Mouse (Mus musculus): ENCODE measurements around the gene Klhl25.
"Not testable (repeated sequence)": the region's sequence is repeated elsewhere in the genome, so short reads cannot be mapped to it uniquely, and the experiment has no call there.

Gene Klhl25

GRCm38 (mm10) chr7:75848115-75848775, at the start of gene Klhl25:
Klhl25 (plus strand) TSS chr7:75848310.
- DNase-seq (ENCODE audit: low read depth) = peak; percentile 94

GRCm38 (mm10) chr7:75800530-75800929, 47.6 kb upstream of the Klhl25 start:
- no peak for DNase-seq (ENCODE audit: low read depth)

- DNase-seq (ENCODE audit: low read depth) = peak; percentile 55
These were observed 47.1 kb upstream of the Klhl25 start for GRCm38 (mm10) chr7:75801022-75801421.

- no peak for DNase-seq (ENCODE audit: low read depth)
These were observed 46.3 kb upstream of the Klhl25 start for GRCm38 (mm10) chr7:75801621-75802358.

- no peak for DNase-seq (ENCODE audit: low read depth)
These were observed 45.2 kb upstream of the Klhl25 start for GRCm38 (mm10) chr7:75802887-75803286.

GRCm38 (mm10) chr7:75806161-75806560, 41.9 kb upstream of the Klhl25 start:
- no peak for DNase-seq (ENCODE audit: low read depth)

- DNase-seq (ENCODE audit: low read depth) = no peak
These were observed 41.4 kb upstream of the Klhl25 start for GRCm38 (mm10) chr7:75806711-75807110.

- peak; percentile 45 for DNase-seq (ENCODE audit: low read depth)
These were observed 40.4 kb upstream of the Klhl25 start for GRCm38 (mm10) chr7:75807460-75808304.

GRCm38 (mm10) chr7:75820687-75821086, 27.4 kb upstream of the Klhl25 start:
- DNase-seq (ENCODE audit: low read depth) = no peak

- no peak for DNase-seq (ENCODE audit: low read depth)
These were observed 25.9 kb upstream of the Klhl25 start for GRCm38 (mm10) chr7:75822087-75822668.

- no peak for DNase-seq (ENCODE audit: low read depth)
These were observed 25.0 kb upstream of the Klhl25 start for GRCm38 (mm10) chr7:75823071-75823470.

GRCm38 (mm10) chr7:75826360-75827103, 21.6 kb upstream of the Klhl25 start:
- DNase-seq (ENCODE audit: low read depth) = no peak

GRCm38 (mm10) chr7:75827357-75827756, 20.8 kb upstream of the Klhl25 start:
- no peak for DNase-seq (ENCODE audit: low read depth)

GRCm38 (mm10) chr7:75827850-75828249, 20.3 kb upstream of the Klhl25 start:
- peak; percentile 89 for DNase-seq (ENCODE audit: low read depth)

GRCm38 (mm10) chr7:75828536-75828935, 19.6 kb upstream of the Klhl25 start:
- DNase-seq (ENCODE audit: low read depth) = no peak

- peak; percentile 45 for DNase-seq (ENCODE audit: low read depth)
These were observed 17.7 kb upstream of the Klhl25 start for GRCm38 (mm10) chr7:75830251-75831060.

- DNase-seq (ENCODE audit: low read depth) = not testable (repeated sequence)
These were observed 14.2 kb upstream of the Klhl25 start for GRCm38 (mm10) chr7:75833960-75834359.

GRCm38 (mm10) chr7:75834932-75835631, 13.0 kb upstream of the Klhl25 start:
- not testable (repeated sequence) for DNase-seq (ENCODE audit: low read depth)

- no peak for DNase-seq (ENCODE audit: low read depth)
These were observed 8.0 kb upstream of the Klhl25 start for GRCm38 (mm10) chr7:75840071-75840470.

- DNase-seq (ENCODE audit: low read depth) = no peak
These were observed 5.8 kb upstream of the Klhl25 start for GRCm38 (mm10) chr7:75842306-75842705.
